Mouse (Mus musculus) MEL (cell line): Measurements from ENCODE around the gene Slc25a11.

Experiments
- CTCF ChIP-seq, 3 experiments: IDR thresholded peaks in 2 of 3; conservative IDR thresholded peaks in 1 of 3; 2 replicates each; pipeline ENCODE4 v1.5.1; 2011 to 2012; ENCODE audit warnings: low read length in 3 of 3, low read depth in 2 of 3, mild to moderate bottlenecking in 2 of 3, improper control_type of control experiment in 1 of 3, inconsistent platforms in 1 of 3, mixed read lengths in 1 of 3, moderate library complexity in 1 of 3; ENCODE audit not compliant: control insufficient read depth in 1 of 3, insufficient read depth in 1 of 3, poor library complexity in 1 of 3, severe bottlenecking in 1 of 3
- EP300 ChIP-seq, 2 experiments: IDR thresholded peaks; 2 replicates each; pipeline ENCODE4 v1.6.1; 2011; ENCODE audit warnings: improper control_type of control experiment in 2 of 2, low read length in 2 of 2, low read depth in 1 of 2, mild to moderate bottlenecking in 1 of 2
- GATA1 ChIP-seq: IDR thresholded peaks from 2 replicates; pipeline ENCODE4 v1.6.1; 2011; ENCODE audit warnings: low read depth, low read length, improper control_type of control experiment
- HCFC1 ChIP-seq: IDR thresholded peaks from 2 replicates; pipeline ENCODE4 v1.6.1; 2012; ENCODE audit warnings: low read depth, mild to moderate bottlenecking, inconsistent platforms, low read length, improper control_type of control experiment, moderate library complexity
- MAFK ChIP-seq: IDR thresholded peaks from 2 replicates; pipeline ENCODE4 v1.6.1; 2011; ENCODE audit warnings: low read depth, mild to moderate bottlenecking, low read length, improper control_type of control experiment, borderline replicate concordance
- MEF2A ChIP-seq: IDR thresholded peaks from 2 replicates; pipeline ENCODE4 v1.6.1; 2014; ENCODE audit warnings: low read depth, mild to moderate bottlenecking, inconsistent platforms, low read length, improper control_type of control experiment; ENCODE audit not compliant: poor library complexity, insufficient replicate concordance, severe bottlenecking; ENCODE audit errors: extremely low read depth
- MYC ChIP-seq: IDR thresholded peaks from 2 replicates; pipeline ENCODE4 v1.6.1; 2011; ENCODE audit warnings: low read depth, mild to moderate bottlenecking, low read length, improper control_type of control experiment, moderate library complexity
- POLR2A ChIP-seq, 2 experiments: IDR thresholded peaks; 2 replicates each; pipeline ENCODE4 v1.6.1; 2011 to 2012; ENCODE audit warnings: low read length in 2 of 2, mild to moderate bottlenecking in 2 of 2, control low read depth in 1 of 2, improper control_type of control experiment in 1 of 2, low read depth in 1 of 2, moderate library complexity in 1 of 2; ENCODE audit not compliant: control insufficient read depth in 1 of 2, insufficient read depth in 1 of 2, poor library complexity in 1 of 2
- RAD21 ChIP-seq: IDR thresholded peaks from 2 replicates; pipeline ENCODE4 v1.6.1; 2011; ENCODE audit warnings: mild to moderate bottlenecking, low read depth, low read length, improper control_type of control experiment
- SMC3 ChIP-seq: IDR thresholded peaks from 2 replicates; pipeline ENCODE4 v1.6.1; 2011; ENCODE audit warnings: low read depth, low read length, improper control_type of control experiment
- TAL1 ChIP-seq: IDR thresholded peaks from 2 replicates; pipeline ENCODE4 v1.6.1; 2012; ENCODE audit warnings: mild to moderate bottlenecking, inconsistent platforms, low read length, moderate library complexity, mixed read lengths
- USF1 ChIP-seq: IDR thresholded peaks from 2 replicates; pipeline ENCODE4 v1.6.1; 2014; ENCODE audit warnings: low read depth, mild to moderate bottlenecking, inconsistent platforms, low read length, improper control_type of control experiment, moderate library complexity
- ZMIZ1 ChIP-seq: IDR thresholded peaks from 2 replicates; pipeline ENCODE4 v1.6.1; 2012; ENCODE audit warnings: low read depth, mild to moderate bottlenecking, inconsistent platforms, low read length, improper control_type of control experiment, moderate library complexity

DNA sequence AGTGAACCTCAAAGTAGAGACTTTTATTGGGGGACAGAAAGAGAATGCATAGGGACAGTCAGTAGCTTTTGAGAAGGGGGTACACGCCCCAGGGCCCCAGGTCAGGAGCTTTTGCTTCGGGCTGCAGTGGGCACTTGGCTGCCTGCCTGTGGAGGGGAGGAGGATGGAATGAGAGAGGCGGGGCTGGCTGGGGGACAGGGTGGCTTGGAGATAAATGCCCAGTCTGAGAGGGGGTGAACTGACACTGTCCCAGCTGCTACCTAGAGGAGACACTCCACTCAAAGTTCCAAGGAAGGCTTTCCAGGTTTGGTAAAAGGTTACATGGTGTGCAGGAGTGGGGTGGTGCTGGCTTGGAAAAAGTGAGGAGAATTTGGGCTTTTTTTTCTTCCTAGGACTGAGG is 9.7 kb upstream of the Slc25a11 start, which contains the start of gene Eno3:
- no peak for TF ChIP-seq HCFC1
- TF ChIP-seq MYC, result no peak
- TF ChIP-seq CTCF (IDR thresholded peaks at IDR 0.05 in 2 of 3, conservative IDR thresholded peaks at IDR 0.05 in 1 of 3; ENCODE audit: control insufficient read depth in 1 of 3, insufficient read depth in 1 of 3, low read depth in 2 of 3, low read length in 3 of 3, poor library complexity in 1 of 3, severe bottlenecking in 1 of 3), result no peak
- no peak for TF ChIP-seq MAFK
- TF ChIP-seq POLR2A (IDR thresholded peaks at IDR 0.05; ENCODE audit: control insufficient read depth in 1 of 2, insufficient read depth in 1 of 2, low read depth in 1 of 2, low read length in 2 of 2, poor library complexity in 1 of 2), result no peak
- no peak for TF ChIP-seq EP300 (IDR thresholded peaks at IDR 0.05; ENCODE audit: low read depth in 1 of 2, low read length in 2 of 2)
- no peak for TF ChIP-seq USF1
- no peak for TF ChIP-seq MEF2A
- no peak for TF ChIP-seq RAD21
- TF ChIP-seq GATA1, result no peak
- TF ChIP-seq SMC3, result no peak
- TF ChIP-seq TAL1, result no peak
- no peak for TF ChIP-seq ZMIZ1
